Mouse (Mus musculus) c-Kit-positive CD71-positive TER-119-negative erythroid progenitor cells, embryonic 14.5 days (primary cell): ENCODE measurements at regions not wholly inside any gene's neighbourhood (a gene's known extent, or its start where the extent isn't known, plus 50 kb on each side); places are given as distances from the start of the nearest gene placed in this dataset.
A peak's percentile ranks its signal among the peaks of the same experiment; 100 is the strongest.
"Not testable (repeated sequence)": the region's sequence is repeated elsewhere in the genome, so short reads cannot be mapped to it uniquely, and the experiment has no call there.

Experiments used
- DNase-seq: peaks from one replicate; pipeline ENCODE4 v3.0.0-alpha.2; 2013; ENCODE audit warnings: low read depth

GRCm38 (mm10) chr12:10445738-10446137, 55.2 kb downstream of the Rdh14 start:
- DNase-seq = no peak

GRCm38 (mm10) chr12:10457960-10458655, 67.5 kb downstream of the Rdh14 start:
- no peak for DNase-seq

- DNase-seq = no peak
Observed at GRCm38 (mm10) chr12:10461796-10462195, 71.2 kb downstream of the Rdh14 start.

GRCm38 (mm10) chr12:10462956-10463355, 72.4 kb downstream of the Rdh14 start:
- no peak for DNase-seq

- no peak for DNase-seq
Observed at GRCm38 (mm10) chr12:10473986-10474385, 83.4 kb downstream of the Rdh14 start.

GRCm38 (mm10) chr12:10480781-10481180, 90.2 kb downstream of the Rdh14 start:
- no peak for DNase-seq

GRCm38 (mm10) chr12:10482294-10483010, 91.9 kb downstream of the Rdh14 start:
- DNase-seq = no peak

GRCm38 (mm10) chr12:10506721-10507120, 116.1 kb downstream of the Rdh14 start:
- DNase-seq = no peak

- no peak for DNase-seq
Observed at GRCm38 (mm10) chr12:10513526-10513925, 123.0 kb downstream of the Rdh14 start.

GRCm38 (mm10) chr12:10514278-10514677, 123.7 kb downstream of the Rdh14 start:
- DNase-seq = no peak

- no peak for DNase-seq
Observed at GRCm38 (mm10) chr12:10524509-10525286, 134.1 kb downstream of the Rdh14 start.

GRCm38 (mm10) chr12:10525934-10526333, 135.4 kb downstream of the Rdh14 start:
- no peak for DNase-seq

- no peak for DNase-seq
Observed at GRCm38 (mm10) chr12:10529077-10529476, 138.5 kb downstream of the Rdh14 start.

GRCm38 (mm10) chr12:10530996-10531395, 140.4 kb downstream of the Rdh14 start:
- no peak for DNase-seq

- no peak for DNase-seq
Observed at GRCm38 (mm10) chr12:10533971-10534370, 143.4 kb downstream of the Rdh14 start.

- no peak for DNase-seq
Observed at GRCm38 (mm10) chr12:10536239-10536638, 145.7 kb downstream of the Rdh14 start.

- peak; percentile 2 for DNase-seq
Observed at GRCm38 (mm10) chr12:10537069-10537468, 146.5 kb downstream of the Rdh14 start.

GRCm38 (mm10) chr12:10549481-10550201, 159.1 kb downstream of the Rdh14 start:
- no peak for DNase-seq

GRCm38 (mm10) chr12:10554701-10555100, 164.1 kb downstream of the Rdh14 start:
- DNase-seq = not testable (repeated sequence)

- DNase-seq = no peak
Observed at GRCm38 (mm10) chr12:10562966-10563365, 172.4 kb downstream of the Rdh14 start.

GRCm38 (mm10) chr12:10567881-10568280, 177.3 kb downstream of the Rdh14 start:
- no peak for DNase-seq
